Mouse (Mus musculus) thymus, postnatal 10 days (tissue): Measurements from ENCODE around the gene Kirrel3.

Source experiments
- DNase-seq, 2 experiments: peaks; one replicate each; pipeline ENCODE4 v3.0.0; 2021; ENCODE audit warnings: low spot score in 2 of 2

The Kirrel3 gene

GRCm38 (mm10) chr9:34825089-34825400 is 339.4 kb downstream of the Kirrel3 start:
- no peak for DNase-seq

DNA sequence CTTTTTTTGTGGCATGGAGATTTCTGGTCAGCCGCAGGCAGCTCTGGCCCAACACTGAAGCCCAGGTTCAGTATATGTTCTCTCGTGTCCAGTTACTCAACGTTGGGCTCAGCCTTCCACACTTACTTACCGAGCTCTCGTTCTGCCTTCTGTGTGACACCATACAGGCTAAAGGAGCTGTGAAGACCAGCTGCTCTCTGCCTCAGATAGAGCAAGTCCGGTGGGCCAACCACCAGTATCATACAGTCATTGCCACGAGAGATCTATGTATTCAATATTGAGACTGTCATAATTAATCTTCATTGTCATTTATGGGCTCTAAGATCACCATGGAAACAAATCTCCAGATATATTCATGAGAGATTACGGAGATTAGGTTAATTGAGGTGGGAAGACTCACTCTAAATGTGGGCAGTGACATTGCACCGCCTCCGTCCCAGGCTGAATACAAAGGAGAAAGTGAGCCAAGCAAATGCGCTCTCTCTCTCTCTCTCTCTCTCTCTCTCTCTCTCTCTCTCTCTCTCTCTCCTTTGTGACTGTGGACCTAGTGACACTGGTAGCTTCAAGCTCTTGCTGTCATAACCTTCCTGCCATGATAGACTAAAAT is 339.8 kb downstream of the Kirrel3 start:
- DNase-seq, result no peak

DNA sequence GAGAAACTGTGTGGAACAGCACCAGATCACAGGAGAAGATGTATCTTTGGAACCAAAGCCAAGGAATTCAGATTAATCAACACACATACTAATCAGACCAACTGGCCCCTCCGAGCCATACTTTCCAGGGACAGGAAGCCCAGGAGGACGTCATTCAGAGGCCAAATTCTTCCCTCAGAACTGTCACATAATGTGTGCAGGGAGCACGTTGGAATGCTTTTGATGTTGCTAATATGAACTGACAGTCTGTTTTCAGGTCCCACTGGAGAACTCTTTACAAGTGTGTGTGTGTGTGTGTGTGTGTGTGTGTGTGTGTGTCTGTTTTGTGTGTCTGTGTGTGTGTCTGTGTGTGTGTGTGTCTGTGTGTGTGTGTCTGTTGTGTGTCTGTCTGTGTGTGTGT is 345.0 kb downstream of the Kirrel3 start:
- DNase-seq, result no peak

DNA sequence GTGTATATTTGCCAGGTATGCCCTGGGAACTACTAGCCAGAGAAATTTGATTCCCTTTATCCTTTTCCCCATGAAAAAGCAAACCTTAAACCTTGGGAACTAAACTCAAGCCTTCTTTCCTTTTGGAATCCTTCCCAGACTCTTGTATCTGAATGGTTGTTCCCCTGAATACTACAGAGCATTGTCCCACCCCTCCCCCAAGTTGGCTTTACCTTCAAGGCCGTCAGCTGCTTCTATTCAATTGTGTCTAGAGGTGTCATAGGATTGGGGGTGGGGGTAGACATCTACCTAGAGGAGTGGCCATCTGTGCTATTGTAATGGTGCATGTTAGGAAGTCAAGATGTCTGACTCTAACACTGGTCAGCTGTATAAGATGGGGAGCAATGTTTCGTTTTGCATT is 351.1 kb downstream of the Kirrel3 start:
- no peak for DNase-seq

GRCm38 (mm10) chr9:34837700-34838462 is 352.2 kb downstream of the Kirrel3 start:
- no peak for DNase-seq

- no peak for DNase-seq
Measured at GRCm38 (mm10) chr9:34843275-34843965, 357.7 kb downstream of the Kirrel3 start.

- DNase-seq, result no peak
Measured at GRCm38 (mm10) chr9:34846440-34846839, 360.7 kb downstream of the Kirrel3 start.

DNA sequence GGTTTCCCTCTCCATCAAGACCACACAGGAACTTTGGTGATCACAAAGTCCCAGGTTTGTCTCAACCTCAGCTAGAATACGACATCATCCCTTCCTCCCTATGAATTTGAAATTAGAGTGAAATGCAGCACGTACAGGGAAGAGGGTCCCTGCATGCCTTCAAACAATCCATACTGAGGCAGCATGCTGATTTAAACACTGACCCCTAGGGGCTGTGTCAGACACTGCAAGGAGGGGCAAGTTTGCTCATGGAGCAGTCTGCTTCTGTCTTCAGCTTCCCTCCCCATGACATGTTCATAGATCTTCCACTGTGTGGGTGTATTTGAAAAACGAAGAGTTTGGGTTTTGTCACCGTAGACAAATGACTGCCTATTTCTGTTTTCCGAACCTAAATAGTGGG is 362.0 kb downstream of the Kirrel3 start:
- DNase-seq, result no peak

DNA sequence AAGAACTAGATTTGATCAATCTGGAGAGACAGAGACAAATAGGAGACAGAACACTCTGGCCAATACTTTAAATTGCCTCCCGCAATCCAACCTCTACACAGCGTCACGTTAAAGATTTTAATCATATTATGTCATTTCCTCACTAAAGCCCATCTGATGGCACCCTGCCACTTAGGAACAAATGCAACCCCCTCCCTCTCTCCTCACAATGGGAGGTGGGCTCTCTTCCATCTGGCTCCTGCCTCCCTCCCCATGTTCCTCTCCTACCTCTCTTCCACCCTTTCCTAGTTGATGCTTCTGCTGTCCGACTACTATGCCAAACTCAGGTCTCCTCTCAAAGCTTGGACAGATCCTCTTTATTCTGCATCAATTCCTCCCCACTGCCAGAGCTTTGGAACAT is 365.4 kb downstream of the Kirrel3 start:
- no peak for DNase-seq

DNA sequence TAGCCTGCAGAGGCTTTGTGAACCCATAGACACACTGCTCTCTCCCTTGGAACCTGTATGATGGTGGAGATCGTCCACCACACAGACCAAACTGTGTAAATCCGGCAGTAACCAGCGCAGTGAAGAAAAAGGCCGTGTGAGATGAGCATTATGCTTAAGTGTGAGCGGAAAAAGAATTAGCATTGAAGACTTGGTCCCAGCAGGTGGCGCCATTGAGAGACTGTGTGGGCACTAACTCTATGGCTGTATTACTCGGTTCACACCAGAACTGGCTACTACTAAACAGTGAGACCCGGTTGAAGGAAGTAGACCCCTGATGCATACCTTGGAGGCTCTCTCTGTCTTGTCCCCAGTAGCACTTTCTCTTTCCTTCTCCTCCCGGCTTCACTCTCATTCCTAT is 371.9 kb downstream of the Kirrel3 start:
- no peak for DNase-seq

DNA sequence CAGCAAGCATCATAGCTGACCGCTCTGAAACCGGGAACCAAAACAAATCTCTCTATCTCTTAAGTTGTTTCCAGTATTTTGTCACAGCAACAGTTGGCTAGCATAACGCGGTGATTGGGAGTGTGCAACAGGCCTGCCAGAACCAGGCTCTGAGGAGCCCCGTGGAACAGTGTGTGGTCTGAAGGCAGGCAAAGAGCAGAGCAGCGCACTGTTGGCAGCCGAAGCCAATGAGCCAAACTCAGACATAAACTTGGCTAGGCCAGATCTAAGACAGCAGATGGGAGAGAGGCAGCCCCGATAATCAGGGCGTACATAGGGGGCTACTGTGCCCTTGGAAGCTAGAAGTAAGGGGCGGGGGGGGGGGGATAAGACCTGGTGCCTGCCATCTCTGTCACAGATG is 372.4 kb downstream of the Kirrel3 start:
- no peak for DNase-seq

DNA sequence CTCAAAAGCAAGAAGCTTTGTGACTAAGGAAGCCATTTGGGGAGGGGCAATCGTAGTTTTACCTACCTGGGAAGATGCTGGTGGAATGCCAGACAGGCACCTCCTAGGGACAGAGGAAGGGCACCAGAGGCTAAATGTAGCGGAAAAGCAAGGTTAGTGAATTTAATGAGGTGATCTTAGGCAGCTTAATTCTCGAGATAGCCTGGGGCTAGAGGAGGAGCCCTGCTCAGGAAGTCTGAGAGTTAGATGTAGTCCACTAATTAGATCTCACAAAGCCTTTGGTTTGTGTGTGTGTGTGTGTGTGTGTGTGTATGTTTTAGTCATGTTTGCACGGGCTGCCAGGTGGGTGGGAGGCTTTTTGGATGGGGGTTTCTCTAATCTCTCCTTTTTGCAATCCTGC is 375.2 kb downstream of the Kirrel3 start:
- no peak for DNase-seq

DNA sequence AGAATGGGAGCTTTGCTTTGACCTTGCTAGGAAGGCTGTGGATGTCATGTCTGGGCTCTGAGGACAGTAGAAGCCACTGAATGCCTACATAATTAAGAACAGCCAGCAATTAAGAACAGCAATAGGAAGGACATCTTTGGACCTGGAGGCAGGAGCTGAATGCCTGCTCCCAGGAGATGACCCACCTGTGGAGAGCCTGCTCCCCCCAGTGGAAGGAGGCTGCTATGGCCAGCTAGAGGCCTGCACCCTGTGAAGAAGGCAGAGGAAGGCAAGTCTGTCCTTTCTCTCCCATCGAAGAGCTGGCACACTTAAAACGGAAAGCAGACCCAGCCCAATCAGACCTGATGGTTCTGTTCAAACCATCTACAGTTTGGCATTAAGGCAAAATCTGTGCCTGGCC is 376.1 kb downstream of the Kirrel3 start:
- no peak for DNase-seq

DNA sequence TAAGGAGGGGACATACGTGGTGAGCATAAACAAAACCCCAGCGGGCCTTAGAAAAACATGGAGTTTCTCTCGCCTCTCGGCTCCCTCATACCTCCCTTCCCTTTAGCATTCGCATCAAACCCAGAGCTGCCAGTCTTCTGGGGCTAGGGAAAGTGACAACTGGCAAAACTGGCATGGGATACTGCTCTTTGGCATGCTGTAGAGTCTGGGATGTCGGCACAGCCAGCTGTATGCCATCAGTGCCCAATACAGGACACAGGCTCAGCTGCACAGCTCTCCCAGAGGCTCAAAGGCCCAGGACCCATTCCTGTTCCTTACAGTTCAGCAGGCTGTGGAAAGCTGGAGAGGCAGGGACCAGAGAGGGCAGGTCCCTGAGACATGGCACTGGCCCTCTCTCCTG is 379.9 kb downstream of the Kirrel3 start:
- DNase-seq, result no peak

- no peak for DNase-seq
Measured at GRCm38 (mm10) chr9:34871316-34871966, 385.7 kb downstream of the Kirrel3 start.

DNA sequence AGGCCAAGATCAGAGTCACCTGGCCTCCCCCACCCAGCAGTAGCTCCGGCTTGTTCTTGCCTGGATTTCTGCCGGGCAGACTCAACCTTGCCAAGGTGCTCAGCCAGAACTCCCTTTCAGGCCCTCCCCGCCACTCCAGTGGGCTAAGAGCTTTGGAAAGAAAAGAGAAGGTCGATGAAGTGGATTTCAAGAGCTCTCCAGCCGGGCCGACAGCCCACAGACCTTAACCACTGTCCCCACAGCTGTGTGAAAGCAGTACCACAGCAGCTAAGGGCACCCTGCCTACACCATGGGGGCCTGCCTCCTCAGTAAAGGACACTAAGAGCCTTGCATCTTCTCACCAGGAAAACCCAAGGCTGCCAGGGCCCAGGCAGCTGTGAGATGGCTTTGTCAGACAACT is 389.5 kb downstream of the Kirrel3 start:
- no peak for DNase-seq

GRCm38 (mm10) chr9:34877186-34877585 is 391.5 kb downstream of the Kirrel3 start:
- DNase-seq, result no peak

DNA sequence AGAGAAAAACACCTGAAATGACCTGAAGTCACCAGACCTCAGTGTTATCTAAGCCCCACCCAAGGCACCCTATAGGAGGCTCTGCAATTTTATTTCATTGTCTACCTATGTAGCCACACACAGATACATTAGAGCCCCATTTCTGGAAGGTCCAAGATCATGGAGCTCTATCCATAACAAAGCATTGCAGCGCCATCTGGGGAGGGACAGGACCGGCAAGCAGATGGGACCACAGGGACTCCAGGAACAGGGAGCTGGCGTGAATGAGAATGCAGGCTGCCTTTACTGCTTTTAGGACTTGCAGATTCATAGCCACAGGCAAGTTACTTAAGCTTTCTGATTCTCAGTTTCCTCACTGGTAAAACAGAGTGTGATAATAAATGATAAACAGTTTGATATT is 392.1 kb downstream of the Kirrel3 start:
- no peak for DNase-seq

GRCm38 (mm10) chr9:34881750-34882149 is 396.1 kb downstream of the Kirrel3 start:
- DNase-seq, result no peak

- no peak for DNase-seq
Measured at GRCm38 (mm10) chr9:34882211-34882610, 396.5 kb downstream of the Kirrel3 start.

GRCm38 (mm10) chr9:34883122-34883521 is 397.4 kb downstream of the Kirrel3 start:
- no peak for DNase-seq

GRCm38 (mm10) chr9:34884325-34884724 is 398.6 kb downstream of the Kirrel3 start:
- no peak for DNase-seq

DNA sequence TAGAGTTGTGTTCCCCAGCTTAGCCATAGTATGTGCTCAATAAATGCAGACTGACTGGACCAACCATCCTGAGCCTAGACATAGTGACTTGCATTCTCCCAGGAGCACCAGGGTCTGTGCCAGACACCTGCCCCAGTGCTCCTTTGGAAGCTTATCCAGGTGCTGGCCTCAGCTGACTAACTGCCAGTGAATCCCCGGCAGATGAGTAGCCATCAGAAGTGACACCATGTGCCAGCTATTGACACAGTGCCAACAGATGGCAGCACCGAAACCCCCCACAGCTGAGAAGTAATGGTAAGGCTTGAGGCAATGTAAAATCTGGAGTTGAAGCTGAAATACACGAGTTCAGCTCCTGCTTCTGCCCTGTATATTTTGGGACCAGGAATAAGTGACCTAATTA is 399.2 kb downstream of the Kirrel3 start:
- no peak for DNase-seq
